9 mouse cellular contexts compared by ENCODE assay signal in the genomic region with DNA sequence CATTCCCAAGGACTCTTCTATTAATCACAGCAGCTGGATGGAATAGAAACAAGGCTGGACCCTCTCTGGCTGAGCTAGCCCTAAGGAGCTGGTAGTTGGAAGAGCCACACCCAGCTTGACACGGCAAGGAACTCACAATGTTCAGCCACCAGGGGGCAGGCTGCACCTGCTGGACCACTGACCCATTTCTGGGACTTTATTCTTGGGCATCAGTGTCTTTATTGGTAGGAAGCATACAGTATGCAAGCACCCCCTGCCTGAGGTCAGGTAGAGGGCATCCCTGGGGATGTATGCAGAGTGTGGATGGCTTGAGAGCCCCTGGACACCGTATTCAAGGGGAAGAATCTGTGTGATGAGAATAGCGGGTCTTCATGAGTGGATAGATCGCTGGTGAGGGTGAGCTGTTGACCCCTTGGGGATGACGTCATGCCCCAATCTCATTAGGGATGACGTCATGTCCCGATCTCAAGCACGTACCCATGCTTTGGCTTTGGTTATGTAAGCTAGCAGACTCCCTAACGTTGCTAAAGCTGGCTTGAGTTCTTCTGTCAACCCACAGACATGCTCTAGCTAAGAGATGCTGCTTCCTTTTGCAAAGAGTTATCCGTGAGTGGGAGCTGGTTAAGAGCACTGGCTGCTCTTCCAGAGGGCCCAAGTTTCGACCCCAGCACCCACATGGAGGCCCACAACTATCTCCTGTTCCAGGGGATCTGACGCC. TPM values are rescaled to one million over a fixed set of nuclear protein-coding genes. Genes with fewer than 3 reads are reported as not detected.
DNase-seq lines count a peak whose midpoint lies in the region; ATAC-seq and TF ChIP-seq lines count a peak whose summit lies in the region.
"Had no signal": no experiment of that assay in that cellular context is flagged by ENCODE, and none has a peak within 500 bp of the region (broad histone marks: within the 10 kb centered on the region; RNA-seq: fewer than 3 reads in every experiment).

No protein-coding gene starts in this region.

- peak; percentile 69 for DNase-seq in ovary, postnatal 10 days (ENCODE audit: low spot score)
- DNase-seq in ovary, adult 18-20 months (ENCODE audit: low spot score) = no peak
- peak; percentile 69 to 73 for DNase-seq in cerebellum, postnatal 36 days
- DNase-seq in gastrocnemius, postnatal 36 days = peak; percentile 80 to 84
- peak; percentile 93 for DNase-seq in kidney, postnatal 4 days
- peak; percentile 85 for DNase-seq in liver, postnatal 0 days
- DNase-seq in right cerebral cortex, postnatal 10 days (ENCODE audit: low spot score in 2 of 2) = peak; percentile 84 to 86
- peak; percentile 70 for DNase-seq in urinary bladder, adult 2 months (ENCODE audit: low spot score)

- no peaks in the 10 kb centered on the region for H3K9me3 ChIP-seq in liver, postnatal 0 days (ENCODE audit: low read length)
- H3K9me3 ChIP-seq: embryonic facial prominence, embryonic 15.5 days had no signal

- TF ChIP-seq CTCF in liver, postnatal 0 days (IDR thresholded peaks at IDR 0.05; ENCODE audit: low read depth) = peak; percentile 95

- TF ChIP-seq EP300 in liver, postnatal 0 days (IDR thresholded peaks at IDR 0.05; ENCODE audit: low read depth) = no peak

- WGBS in liver, postnatal 0 days (ENCODE audit: insufficient replicate concordance) = 40% methylated on average over 12 of the region's 12 CpGs

- no peaks in the 10 kb centered on the region for H3K27me3 ChIP-seq in liver, postnatal 0 days (ENCODE audit: insufficient read depth, low read length)
- H3K27me3 ChIP-seq: embryonic facial prominence, embryonic 15.5 days had no signal

- peaks cover 10% of the 10 kb centered on the region for H3K4me1 ChIP-seq in liver, postnatal 0 days (ENCODE audit: insufficient read depth)

- H3K4me3 ChIP-seq in liver, postnatal 0 days (ENCODE audit: low read depth, low read length) = no peak overlapping the region
- H3K4me3 ChIP-seq: embryonic facial prominence, embryonic 15.5 days had no signal

- no peak overlapping the region for H3K4me2 ChIP-seq in liver, postnatal 0 days (ENCODE audit: low read depth, low read length)
- H3K4me2 ChIP-seq: embryonic facial prominence, embryonic 15.5 days had no signal

- no peak overlapping the region for H3K27ac ChIP-seq in liver, postnatal 0 days (ENCODE audit: low read depth)

- H3K9ac ChIP-seq in liver, postnatal 0 days (replicated peaks) = no peak overlapping the region
- H3K9ac ChIP-seq: embryonic facial prominence, embryonic 15.5 days had no signal

- peak; percentile 16; the same call in 1 of the 2 replicates for ATAC-seq in liver, postnatal 0 days

- H3K36me3 ChIP-seq in liver, postnatal 0 days (replicated peaks; ENCODE audit: insufficient read depth, low read length) = no peaks in the 10 kb centered on the region
- H3K36me3 ChIP-seq: embryonic facial prominence, embryonic 15.5 days had no signal

- intact Hi-C loops in gastrocnemius, postnatal 36 days (cut with DNase I) = loop anchor here (1.0 to 5.0 kb wide), 3 partner anchors 66 to 146 kb away; no protein-coding TSS in a partner anchor

RNA-seq across cellular contexts. Expression of a gene that starts 5.3 kb away (rescaled TPM):
- total RNA-seq in gastrocnemius, postnatal 36 days (2021) = 1 to 10 TPM; 4.9 to 5.1 TPM
- polyA plus RNA-seq in liver, postnatal 0 days (2015; fragmentation: Nextera tagmentation; extraction: Ambion mirVana) = 2.2 and 2.4 TPM in 2 replicates
- polyA plus RNA-seq in urinary bladder, adult 2 months (2012; rRNA removed) = 24.4 and 27.7 TPM in 2 replicates
